Mouse (Mus musculus) intestine, postnatal 0 days (tissue): ENCODE results near the gene Letmd1. TPM values are rescaled to one million over a fixed set of nuclear protein-coding genes. Genes with fewer than 3 reads are reported as not detected.

ENCODE experiments used
- ATAC-seq: fragments of 200-750 bp; cut with Nextera tagmentation; 2 replicates; pipeline ENCODE4 v1.8.0; 2017; ENCODE audit warnings: mild to moderate bottlenecking, moderate TSS enrichment, moderate library complexity
- H3K27ac ChIP-seq: fragments of 300-500 bp; sonication (generic); 2 replicates; pipeline ENCODE4 v1.5.1; 2014; ENCODE audit warnings: mild to moderate bottlenecking, low read depth, low read length, moderate library complexity
- H3K27me3 ChIP-seq: fragments of 300-500 bp; sonication (generic); replicated peaks from 2 replicates; pipeline ENCODE4 v1.6.1; 2014; ENCODE audit warnings: low read length, mixed read lengths; ENCODE audit not compliant: control insufficient read depth, insufficient read depth
- H3K36me3 ChIP-seq: fragments of 300-500 bp; sonication (generic); 2 replicates; pipeline ENCODE4 v1.6.1; 2014; ENCODE audit warnings: mild to moderate bottlenecking, moderate library complexity; ENCODE audit not compliant: control insufficient read depth, insufficient read depth
- H3K4me1 ChIP-seq: fragments of 300-500 bp; sonication (generic); replicated peaks from 2 replicates; pipeline ENCODE4 v1.6.1; 2014; ENCODE audit warnings: antibody characterized with exemption, low read length, mixed read lengths; ENCODE audit not compliant: control insufficient read depth, insufficient read depth
- H3K4me2 ChIP-seq: fragments of 300-500 bp; sonication (generic); replicated peaks from 2 replicates; pipeline ENCODE4 v1.6.1; 2014; ENCODE audit warnings: low read depth, mild to moderate bottlenecking, moderate library complexity
- H3K4me3 ChIP-seq: fragments of 300-500 bp; sonication (generic); 2 replicates; pipeline ENCODE4 v1.5.1; 2014; ENCODE audit warnings: low read depth, low read length
- H3K9ac ChIP-seq: fragments of 300-500 bp; sonication (generic); 2 replicates; pipeline ENCODE4 v1.6.1; 2014; ENCODE audit warnings: mild to moderate bottlenecking, low read depth, low read length
- H3K9me3 ChIP-seq: fragments of 300-500 bp; sonication (generic); 2 replicates; pipeline ENCODE4 v1.6.1; 2016; ENCODE audit warnings: mixed run types; ENCODE audit not compliant: control insufficient read depth
- CTCF ChIP-seq: sonication (generic); IDR thresholded peaks from 2 replicates; pipeline ENCODE4 v1.5.1; 2016; ENCODE audit warnings: low read depth, mild to moderate bottlenecking, control low read depth, antibody characterized with exemption, moderate library complexity
- WGBS: fragments of 180-500 bp; shearing (Covaris S2); extraction: QIAGEN DNeasy Blood & Tissue Kit; methylation state at CpG from one replicate; pipeline ENCODE4 v1.1.7; 2014; 5-methylcytosine and 5-hydroxymethylcytosine counted together
- polyA plus RNA-seq: library from polyadenylated mRNA; unstranded; fragments of >200 nt; fragmentation: Nextera tagmentation; extraction: Ambion mirVana; gene quantifications from 2 replicates; pipeline ENCODE4 v1.2.1, GENCODE M21; 2015

The Letmd1 gene
- polyA plus RNA-seq, 1 experiment from 2014 or later = 10.6 TPM

DNA sequence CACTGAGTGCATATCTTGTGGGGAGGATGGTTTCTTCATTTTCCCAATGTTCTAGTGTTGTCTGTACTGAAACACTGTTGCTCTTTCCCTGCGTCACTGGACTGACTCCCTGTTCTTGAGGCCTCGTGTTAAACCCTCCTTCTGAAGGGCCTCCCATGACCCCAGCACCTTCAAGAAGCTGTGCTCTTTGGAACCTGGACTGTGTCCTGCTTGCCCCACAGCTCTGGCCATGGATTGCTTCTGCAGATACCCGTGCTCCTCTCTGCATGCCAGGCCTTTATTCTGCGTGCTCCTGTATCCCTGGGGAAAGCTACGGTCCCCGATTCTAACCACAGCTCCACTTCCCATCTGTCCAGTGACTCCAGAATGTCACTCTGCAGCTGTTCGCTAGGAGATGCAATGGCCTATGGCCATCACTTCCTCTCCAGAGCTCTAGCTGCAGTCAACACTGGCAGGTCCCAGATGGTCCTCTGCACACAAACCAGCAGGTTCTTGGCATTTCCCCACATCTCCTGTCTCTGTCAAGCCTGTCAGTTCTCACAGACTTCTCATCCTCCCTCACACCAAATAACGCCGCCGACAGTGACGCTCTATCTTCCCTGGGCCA, 38.8 kb upstream of the Letmd1 start:
- peak; percentile 57 for ATAC-seq
- WGBS = 55% methylated on average over 11 of the region's 11 CpGs

DNA sequence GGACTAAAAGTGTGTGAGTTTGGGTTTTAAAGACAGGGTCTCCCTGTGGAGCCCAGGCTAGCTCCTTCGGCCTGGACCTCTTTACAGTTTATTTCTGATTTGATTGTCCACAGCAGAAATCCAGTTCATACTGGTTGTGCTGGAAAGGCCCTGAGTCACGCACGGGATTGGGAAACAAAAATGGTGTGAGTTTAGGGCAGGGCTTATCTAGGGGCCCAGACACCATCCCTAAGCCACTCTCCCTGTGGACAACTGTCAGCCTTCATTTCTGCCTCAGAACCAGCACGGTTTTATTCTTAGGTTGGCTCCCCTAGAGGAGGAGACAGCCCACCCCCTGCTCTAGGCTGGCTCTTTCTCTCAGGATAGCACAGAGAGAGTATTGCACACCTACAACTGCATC, 35.6 kb upstream of the Letmd1 start:
- peak overlapping the region; percentile 35; the same call in 1 of the 2 replicates for H3K27ac ChIP-seq
- no peak for TF ChIP-seq CTCF
- H3K4me2 ChIP-seq = no peak overlapping the region
- H3K9ac ChIP-seq = no peak overlapping the region
- 61% methylated on average over 4 of the region's 4 CpGs for WGBS
- ATAC-seq = no peak
- H3K9me3 ChIP-seq = no peaks in the 10 kb centered on the region
- H3K36me3 ChIP-seq = no peaks in the 10 kb centered on the region
- no peak overlapping the region for H3K4me3 ChIP-seq
- no peaks in the 10 kb centered on the region for H3K27me3 ChIP-seq
- peaks cover 3% of the 10 kb centered on the region; the same call in 1 of the 2 replicates for H3K4me1 ChIP-seq

More for the DNA sequence above, 38.8 kb upstream of the Letmd1 start:
- peaks cover 3% of the 10 kb centered on the region; the same call in 1 of the 2 replicates for H3K4me1 ChIP-seq
- H3K4me2 ChIP-seq = no peak overlapping the region
- H3K27ac ChIP-seq = no peak overlapping the region
- H3K9ac ChIP-seq = no peak overlapping the region
- no peaks in the 10 kb centered on the region for H3K36me3 ChIP-seq
- H3K9me3 ChIP-seq = no peaks in the 10 kb centered on the region
- no peak for TF ChIP-seq CTCF
- no peak overlapping the region for H3K4me3 ChIP-seq
- no peaks in the 10 kb centered on the region for H3K27me3 ChIP-seq

DNA sequence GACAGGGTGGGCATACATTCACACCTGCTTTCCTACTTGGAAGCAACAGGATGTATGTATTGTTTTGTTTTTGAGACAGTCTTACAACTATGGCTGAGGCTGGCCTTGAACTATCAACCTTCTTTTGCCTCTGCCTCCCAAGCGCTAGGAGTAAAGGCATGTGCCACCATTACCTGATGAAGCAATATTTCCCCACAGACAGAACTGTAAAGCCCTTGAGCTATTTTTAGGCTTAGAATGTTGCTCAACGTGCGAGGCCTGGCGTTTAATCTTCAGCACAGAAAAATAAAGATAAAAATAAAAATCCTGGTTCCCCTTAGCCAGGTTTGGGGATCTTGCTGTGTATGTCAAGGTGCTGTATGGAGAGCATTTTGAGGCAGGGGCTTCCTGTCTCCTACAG, 32.7 kb upstream of the Letmd1 start:
- H3K4me2 ChIP-seq = no peak overlapping the region; the same call in 1 of the 2 replicates
- no peak overlapping the region for H3K4me3 ChIP-seq
- H3K27ac ChIP-seq = peak overlapping the region; percentile 77
- no peaks in the 10 kb centered on the region for H3K36me3 ChIP-seq
- H3K9ac ChIP-seq = no peak overlapping the region
- peak; percentile 74 for ATAC-seq
- no peaks in the 10 kb centered on the region for H3K4me1 ChIP-seq
- no peak for TF ChIP-seq CTCF
- 30% methylated on average over 4 of the region's 4 CpGs for WGBS
- no peaks in the 10 kb centered on the region for H3K9me3 ChIP-seq
- H3K27me3 ChIP-seq = no peaks in the 10 kb centered on the region

DNA sequence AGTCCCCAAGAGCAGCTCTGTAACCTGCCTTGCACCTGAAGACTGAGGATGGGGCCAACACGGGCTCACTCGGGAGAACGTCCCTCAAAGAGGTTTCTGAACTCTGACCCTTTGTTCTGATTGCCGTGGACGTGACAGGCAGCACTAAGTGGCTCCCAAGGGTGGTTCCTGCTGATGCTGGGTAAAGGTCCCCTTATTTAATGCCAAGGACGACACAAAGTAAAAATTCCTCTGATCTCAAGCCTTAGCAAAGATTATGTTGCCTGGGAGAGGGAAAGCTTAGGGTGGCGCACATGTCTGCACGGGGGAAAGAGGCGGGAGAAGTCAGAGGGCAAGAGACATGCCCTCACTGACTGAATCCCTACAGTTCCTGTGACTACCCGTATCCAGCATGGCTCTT, 32.3 kb upstream of the Letmd1 start:
- ATAC-seq = peak; percentile 89
- H3K27ac ChIP-seq = peak overlapping the region; percentile 77
- H3K9ac ChIP-seq = no peak overlapping the region
- no peak for TF ChIP-seq CTCF
- H3K4me2 ChIP-seq = no peak overlapping the region; the same call in 1 of the 2 replicates
- no peaks in the 10 kb centered on the region for H3K4me1 ChIP-seq
- no peaks in the 10 kb centered on the region for H3K27me3 ChIP-seq
- H3K4me3 ChIP-seq = no peak overlapping the region
- no peaks in the 10 kb centered on the region for H3K9me3 ChIP-seq
- no peaks in the 10 kb centered on the region for H3K36me3 ChIP-seq
- WGBS = 37% methylated on average over 10 of the region's 10 CpGs

DNA sequence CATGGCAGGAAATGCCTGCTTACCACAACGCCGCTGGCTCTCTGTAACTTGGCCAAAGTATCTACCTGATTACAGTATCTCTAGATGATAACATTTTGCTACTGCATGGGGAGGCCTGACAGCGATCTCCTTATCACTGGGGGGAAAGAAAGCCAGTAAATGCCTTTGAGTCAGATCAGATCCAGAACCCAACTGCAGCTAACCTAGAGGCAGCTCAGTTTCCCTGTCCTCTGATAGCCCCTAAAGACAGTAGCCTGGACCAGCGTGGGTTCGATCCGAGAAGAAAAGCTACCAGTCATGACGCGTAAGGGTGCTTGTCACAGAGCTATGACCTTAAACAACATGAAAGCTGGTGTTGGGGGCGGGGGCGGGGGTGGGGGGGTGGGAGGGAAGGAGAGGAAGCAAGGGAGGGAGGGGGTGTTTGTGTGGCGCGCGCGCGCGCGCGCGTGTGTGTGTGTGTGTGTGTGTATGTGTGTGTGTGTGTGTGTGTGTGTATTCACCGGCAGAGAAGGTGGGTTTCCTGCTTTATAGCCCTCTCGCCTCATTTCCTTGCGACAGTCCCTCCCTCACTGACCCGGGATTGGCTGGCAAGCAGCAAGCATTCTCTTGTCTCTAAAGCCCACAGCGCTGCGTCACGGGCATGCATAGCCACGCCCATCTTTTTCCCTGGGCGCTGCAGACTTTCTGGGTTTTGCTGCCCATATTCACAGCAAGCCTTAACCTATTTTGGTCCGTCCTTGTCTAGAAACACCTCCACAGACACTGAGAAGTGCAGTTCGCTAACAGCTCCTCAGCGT, 25.5 kb upstream of the Letmd1 start:
- H3K27me3 ChIP-seq = no peaks in the 10 kb centered on the region
- H3K4me2 ChIP-seq = peak overlapping the region; percentile 65
- H3K4me1 ChIP-seq = no peaks in the 10 kb centered on the region
- no peak for TF ChIP-seq CTCF
- peak; percentile 91 for ATAC-seq
- no peaks in the 10 kb centered on the region for H3K36me3 ChIP-seq
- peak overlapping the region; percentile 82 for H3K27ac ChIP-seq
- no peaks in the 10 kb centered on the region for H3K9me3 ChIP-seq
- H3K9ac ChIP-seq = peak overlapping the region; percentile 42
- H3K4me3 ChIP-seq = peak overlapping the region; percentile 26
- WGBS = 2% methylated on average over 23 of the region's 31 CpGs

DNA sequence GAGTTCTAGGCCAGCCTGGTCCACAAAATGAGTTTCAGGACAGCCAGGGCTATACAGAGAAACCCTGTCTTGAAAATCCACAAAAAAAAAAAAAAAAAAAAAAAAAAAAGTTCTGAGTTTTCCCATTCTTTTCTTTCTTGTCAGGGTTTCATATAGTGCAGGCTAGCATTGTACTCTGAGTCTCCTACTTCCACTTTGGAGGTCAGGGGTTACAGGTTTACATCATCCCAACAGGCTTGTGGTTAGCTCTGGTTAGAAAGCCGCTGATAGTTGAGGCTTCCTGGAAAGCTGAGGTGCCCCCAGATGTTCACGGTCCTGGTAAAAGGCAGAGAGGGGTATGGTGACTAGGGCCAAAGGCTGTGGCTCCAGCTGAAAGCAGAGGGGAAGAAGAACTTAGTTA, 21.9 kb upstream of the Letmd1 start:
- TF ChIP-seq CTCF = no peak
- no peak overlapping the region for H3K27ac ChIP-seq
- 58% methylated on average over 2 of the region's 2 CpGs for WGBS

More for the DNA sequence above, 21.9 kb upstream of the Letmd1 start:
- Histone ChIP-seq H3K27me3 (no peaks in the 10 kb centered on the region), H3K9me3 (no peaks in the 10 kb centered on the region), H3K4me3 (no peak overlapping the region), H3K9ac (no peak overlapping the region), H3K4me1 (0 out of 2 replicates have a peak, but pooled peaks cover 3% of the 10 kb centered on the region), H3K36me3 (no peaks in the 10 kb centered on the region), H3K4me2 (no peak overlapping the region)
- ATAC-seq = no peak
